Mouse (Mus musculus) embryo, embryonic 10.5 days (tissue): Measurements from ENCODE around the gene Tenm3.
A peak's percentile ranks its signal among the peaks of the same experiment; 100 is the strongest.

Experiments
- DNase-seq: peaks from one replicate; pipeline ENCODE4 v3.0.0-alpha.2; 2015; ENCODE audit warnings: low spot score

Tenm3 gene

GRCm38 (mm10) chr8:48341276-48341675 is 502.5 kb downstream of the Tenm3 start:
- DNase-seq, result peak; percentile 15

- no peak for DNase-seq
Measured at GRCm38 (mm10) chr8:48322655-48323265, 521.0 kb downstream of the Tenm3 start.

- no peak for DNase-seq
Measured at GRCm38 (mm10) chr8:48322240-48322639, 521.5 kb downstream of the Tenm3 start.

GRCm38 (mm10) chr8:48319674-48320073 is 524.1 kb downstream of the Tenm3 start:
- no peak for DNase-seq

GRCm38 (mm10) chr8:48317498-48317897 is 526.3 kb downstream of the Tenm3 start:
- DNase-seq, result no peak

- DNase-seq, result no peak
Measured at GRCm38 (mm10) chr8:48315605-48316004, 528.1 kb downstream of the Tenm3 start.

GRCm38 (mm10) chr8:48313985-48314368 is 529.8 kb downstream of the Tenm3 start:
- DNase-seq, result no peak

- DNase-seq, result peak; percentile 23
Measured at GRCm38 (mm10) chr8:48313210-48313984, 530.4 kb downstream of the Tenm3 start.

- no peak for DNase-seq
Measured at GRCm38 (mm10) chr8:48311706-48312105, 532.0 kb downstream of the Tenm3 start.

GRCm38 (mm10) chr8:48310240-48310849 is 533.4 kb downstream of the Tenm3 start:
- DNase-seq, result no peak

GRCm38 (mm10) chr8:48309191-48309987 is 534.4 kb downstream of the Tenm3 start:
- DNase-seq, result peak; percentile 71

GRCm38 (mm10) chr8:48304224-48304623 is 539.5 kb downstream of the Tenm3 start:
- peak; percentile 16 for DNase-seq

GRCm38 (mm10) chr8:48300613-48301037 is 543.1 kb downstream of the Tenm3 start:
- peak; percentile 38 for DNase-seq

- DNase-seq, result peak; percentile 73
Measured at GRCm38 (mm10) chr8:48300061-48300460, 543.7 kb downstream of the Tenm3 start.

GRCm38 (mm10) chr8:48299341-48299740 is 544.4 kb downstream of the Tenm3 start:
- DNase-seq, result no peak

GRCm38 (mm10) chr8:48296371-48296770 is 547.4 kb downstream of the Tenm3 start:
- no peak for DNase-seq

GRCm38 (mm10) chr8:48295558-48295957 is 548.2 kb downstream of the Tenm3 start:
- DNase-seq, result no peak

- no peak for DNase-seq
Measured at GRCm38 (mm10) chr8:48293797-48294196, 550.0 kb downstream of the Tenm3 start.

GRCm38 (mm10) chr8:48285432-48285831 is 558.3 kb downstream of the Tenm3 start:
- DNase-seq, result no peak

GRCm38 (mm10) chr8:48281855-48282254 is 561.9 kb downstream of the Tenm3 start:
- no peak for DNase-seq

GRCm38 (mm10) chr8:48279360-48279759 is 564.4 kb downstream of the Tenm3 start:
- DNase-seq, result no peak

- DNase-seq, result peak; percentile 63
Measured at GRCm38 (mm10) chr8:48277986-48278635, 565.6 kb downstream of the Tenm3 start.
